Mouse (Mus musculus): ENCODE data around the gene Arl3. TPM values are rescaled to one million over a fixed set of nuclear protein-coding genes. Genes with fewer than 3 reads are reported as not detected.
A peak's percentile ranks its signal among the peaks of the same experiment; 100 is the strongest.

Arl3 gene
- total RNA-seq, 2 experiments from 2014 or later: 43.3 to 67.7 TPM

DNA sequence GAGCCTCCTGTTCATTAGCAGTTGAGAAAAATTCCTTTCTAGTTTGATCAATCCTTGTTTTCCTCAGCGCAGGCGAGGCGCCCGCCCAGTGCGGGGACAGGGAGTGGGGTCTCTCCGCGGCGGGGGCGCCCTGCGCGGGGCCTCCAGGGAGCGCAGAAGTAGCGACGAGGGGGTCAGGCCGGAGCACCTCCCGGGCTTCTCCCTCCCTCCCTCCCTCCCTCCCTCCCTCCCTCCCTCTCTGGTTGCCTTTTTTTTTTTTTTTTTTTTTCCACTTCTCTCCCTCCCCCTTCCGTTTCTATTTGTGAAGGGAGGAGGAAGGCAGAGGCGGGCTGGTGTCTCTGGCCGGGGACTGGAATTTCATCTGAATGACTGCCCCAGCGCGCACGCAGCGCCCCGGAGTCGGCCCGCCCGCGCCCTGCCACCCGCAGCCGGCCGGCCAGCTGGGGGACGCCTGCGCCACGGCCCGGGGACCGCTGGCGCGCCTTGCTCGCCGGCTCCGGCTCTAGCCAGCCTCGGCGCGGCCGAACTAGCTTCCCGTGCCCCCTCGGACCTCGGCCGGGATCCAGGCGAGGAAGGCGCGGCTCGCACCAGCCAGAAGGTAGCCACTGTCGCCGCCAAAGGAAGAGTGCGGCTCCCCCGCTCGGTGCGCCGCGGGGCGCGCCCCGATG, 71.5 kb downstream of the Arl3 start, which contains the start of gene Trim8:
TSS of gene Trim8 (plus strand) at position 302 of the 668 bp plus-strand sequence.
- peak; percentile 89 for DNase-seq

DNA sequence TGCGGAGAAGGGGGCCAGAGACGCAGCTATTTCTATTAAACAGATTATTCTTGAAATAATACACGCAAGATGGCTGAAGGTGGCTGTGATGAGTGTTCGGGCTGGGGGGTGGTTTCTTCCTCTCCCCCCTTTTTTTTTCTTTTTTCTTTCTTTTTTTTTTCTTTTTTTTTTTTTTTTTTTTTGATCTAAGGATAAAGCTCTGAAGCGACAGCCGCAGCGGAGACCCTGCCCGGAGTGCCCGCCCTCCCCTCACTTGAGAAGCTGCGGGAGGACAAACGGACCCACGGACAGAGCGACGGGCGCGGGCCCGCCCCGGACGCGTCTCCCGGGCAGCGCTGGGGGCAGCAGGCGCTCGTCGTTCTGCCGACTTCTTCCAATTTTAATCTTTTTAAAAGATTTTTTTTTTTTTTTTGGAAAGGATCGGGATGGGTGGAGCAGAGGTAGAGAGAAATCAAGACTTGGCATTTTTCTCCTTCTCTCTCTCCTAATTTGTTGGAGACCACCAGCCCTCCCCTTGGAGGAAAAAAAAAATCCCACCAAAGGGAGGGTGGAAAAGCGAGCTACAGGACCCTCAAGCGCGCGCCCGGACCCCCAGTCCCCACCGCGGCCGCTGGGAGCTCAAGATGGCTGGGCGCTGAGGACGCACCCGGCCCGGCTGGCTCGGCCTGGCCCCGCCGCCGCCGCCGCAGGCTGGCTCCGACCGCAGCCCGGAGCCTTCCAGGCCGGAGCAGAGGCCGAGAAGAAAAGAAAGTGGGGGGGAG, 72.2 kb downstream of the Arl3 start:
- peak; percentile 69 to 79 for DNase-seq

DNA sequence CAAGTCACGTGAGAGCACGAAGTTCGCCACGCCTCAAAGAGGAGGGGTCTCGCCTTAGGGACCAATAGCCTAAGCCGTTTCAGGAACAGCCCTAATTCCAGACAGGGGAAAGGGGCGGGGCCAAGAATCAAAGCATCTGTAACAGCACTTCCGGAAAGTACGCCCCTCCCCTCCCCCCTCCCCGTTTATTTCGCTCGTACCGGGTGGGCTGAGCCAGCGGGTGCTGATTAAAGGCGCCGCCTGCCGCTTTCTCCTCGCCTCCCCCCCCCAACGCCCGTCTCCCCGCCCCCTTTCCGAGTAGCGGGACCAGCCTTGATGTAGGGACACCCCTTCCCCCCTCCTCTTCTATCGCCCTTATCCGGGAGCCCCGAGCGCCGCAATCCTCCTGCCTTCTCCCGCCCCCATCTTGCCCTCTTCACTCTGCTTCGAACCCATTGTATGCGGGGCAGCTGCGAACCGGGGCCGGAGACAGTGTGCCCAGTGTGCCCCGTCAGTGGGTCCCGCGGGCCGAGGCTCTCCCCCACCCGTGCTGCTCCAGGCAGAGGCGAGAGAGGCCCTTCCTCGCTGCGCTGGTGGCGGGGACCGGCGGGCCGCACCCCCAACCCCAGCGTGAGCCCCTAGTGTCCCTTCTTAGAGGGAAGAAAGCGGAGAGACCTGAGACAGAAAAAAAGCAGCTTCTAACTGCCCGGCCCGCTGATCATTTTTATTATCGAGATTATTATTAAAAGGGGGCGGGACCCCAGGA, 73.0 kb downstream of the Arl3 start:
- peak; percentile 95 to 98 for DNase-seq

DNA sequence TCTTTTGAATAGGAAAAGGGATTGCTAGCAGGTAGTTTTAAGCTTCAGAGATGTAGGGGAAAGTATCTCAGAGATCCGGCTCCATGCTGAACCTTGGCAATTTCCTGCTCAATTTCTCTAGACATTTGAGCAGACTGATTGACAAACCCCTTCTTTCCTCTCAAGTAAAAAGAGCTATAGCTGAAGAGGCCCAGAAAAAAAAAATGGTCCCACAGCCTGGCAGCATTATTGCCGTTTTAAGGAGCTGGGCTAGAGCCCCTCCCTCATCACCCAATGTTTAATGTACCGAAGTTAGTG, 73.5 kb downstream of the Arl3 start:
- DNase-seq: no peak

DNA sequence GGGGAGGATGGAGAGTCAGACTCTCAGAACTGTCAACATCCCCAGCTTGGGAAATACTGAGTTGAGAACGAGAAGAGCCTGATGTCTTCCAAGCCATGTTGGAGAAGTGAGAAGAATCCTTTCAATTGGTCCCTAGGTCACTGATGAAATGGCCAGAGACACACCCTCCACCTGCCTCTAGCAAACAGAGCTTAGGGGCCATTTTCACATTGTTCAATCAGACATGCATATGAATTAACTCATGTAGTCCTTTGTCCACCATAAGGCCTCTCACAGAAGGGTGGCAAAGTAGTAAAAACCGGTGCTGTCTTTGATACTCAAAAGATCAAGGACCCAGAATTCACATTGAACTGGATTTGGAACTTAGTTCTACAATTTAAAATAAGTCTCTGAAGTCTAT, 75.8 kb downstream of the Arl3 start:
- no peak for DNase-seq

DNA sequence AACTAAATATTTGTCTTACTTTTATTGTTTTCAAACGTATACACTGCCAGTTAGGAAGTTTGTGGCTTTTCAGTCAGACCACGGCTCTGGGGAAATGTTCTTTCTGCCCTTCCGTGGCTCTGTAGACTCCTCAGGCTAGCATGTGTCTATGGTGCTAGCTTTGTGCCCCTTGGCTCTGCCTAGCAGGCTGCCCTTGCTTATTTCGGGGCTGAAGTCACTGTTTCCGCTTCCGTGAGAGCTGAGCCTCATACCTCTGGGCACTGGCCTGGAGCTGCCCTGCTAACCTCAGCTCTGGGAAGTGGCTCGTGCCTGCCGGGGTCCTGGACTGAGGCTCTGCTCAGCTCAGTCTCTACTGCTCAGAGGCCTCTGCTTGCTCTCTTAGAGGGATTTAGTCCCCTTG, 77.9 kb downstream of the Arl3 start:
- no peak for DNase-seq

DNA sequence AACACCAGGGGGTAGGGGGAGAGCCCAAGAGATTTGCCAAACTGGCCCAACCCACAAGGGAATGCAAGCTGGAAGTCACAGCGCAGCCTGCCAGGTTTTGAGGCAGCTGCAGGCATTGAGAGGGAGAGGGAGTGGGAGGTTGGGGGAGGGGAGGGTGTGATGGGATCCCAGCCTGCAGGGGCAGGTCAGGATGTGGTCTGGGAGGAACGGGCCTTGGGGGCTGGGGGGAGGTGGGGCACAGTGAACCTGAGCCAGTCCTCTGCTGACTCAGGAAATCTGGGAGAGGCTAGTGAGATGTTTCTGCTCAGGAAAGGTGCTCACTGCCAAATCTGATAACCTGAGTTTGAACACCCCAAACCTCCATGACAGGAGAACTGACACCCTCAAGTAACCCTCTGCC, 82.4 kb downstream of the Arl3 start:
- DNase-seq: peak in 1 of 2 experiments; percentile 42

DNA sequence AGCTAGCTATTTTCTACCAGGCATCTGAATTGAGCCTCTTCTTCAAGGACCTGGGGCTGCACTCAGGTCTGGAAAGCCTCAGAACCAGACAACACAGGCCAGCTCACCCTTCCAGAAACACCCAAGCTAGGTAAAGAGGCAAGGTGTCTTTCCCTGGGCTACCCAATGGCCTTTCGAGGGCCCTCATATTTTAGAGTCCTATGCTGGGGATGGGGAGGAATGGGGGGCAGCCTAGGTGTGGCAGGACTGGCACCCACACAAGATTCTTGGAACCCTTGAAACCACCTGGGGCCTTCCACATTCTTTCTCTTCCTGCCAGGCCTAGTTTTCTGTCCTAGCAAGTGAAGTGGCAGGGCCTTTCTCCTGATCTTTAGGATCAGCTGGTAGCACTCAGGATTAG, 83.5 kb downstream of the Arl3 start:
- no peak for DNase-seq

DNA sequence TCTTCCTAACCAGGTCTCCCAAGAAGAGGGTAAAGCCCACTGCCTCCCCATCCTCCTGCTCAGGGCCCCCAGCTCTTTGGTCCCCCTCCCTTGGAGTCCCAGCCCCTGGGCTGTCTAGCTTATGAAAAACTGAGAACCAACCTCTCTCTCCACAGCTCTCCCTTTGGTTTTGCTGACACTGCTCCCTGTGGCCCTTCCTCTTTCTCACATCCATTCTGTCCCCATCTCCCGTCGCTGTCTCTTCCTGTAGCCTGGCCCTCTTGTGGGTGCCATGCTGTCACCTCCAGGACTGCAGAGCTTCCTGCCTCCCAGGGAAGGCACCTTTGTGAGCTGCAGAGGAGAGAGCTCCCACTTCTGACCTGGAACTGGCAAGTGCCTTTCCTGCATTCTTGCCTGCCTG, 86.3 kb downstream of the Arl3 start:
- no peak for DNase-seq

DNA sequence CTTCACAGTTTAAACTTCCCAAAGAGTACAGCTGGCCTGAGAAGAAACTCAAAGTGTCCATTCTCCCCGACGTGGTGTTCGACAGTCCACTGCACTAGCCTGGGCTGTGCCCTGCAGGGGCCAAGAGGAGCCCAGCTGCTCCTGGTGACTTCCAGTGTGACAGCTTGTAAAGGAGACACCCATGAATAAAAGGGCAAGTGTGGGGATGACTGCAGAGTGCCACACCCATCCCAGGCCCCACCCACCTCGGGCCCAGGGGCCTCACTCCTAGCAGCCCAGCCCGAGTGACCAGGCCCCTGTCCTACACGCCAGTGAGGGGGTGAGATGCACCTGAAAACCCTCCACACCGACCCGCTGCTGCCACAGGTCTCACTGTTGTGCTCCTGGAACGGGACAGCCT, 87.2 kb downstream of the Arl3 start:
- no peak for DNase-seq

DNA sequence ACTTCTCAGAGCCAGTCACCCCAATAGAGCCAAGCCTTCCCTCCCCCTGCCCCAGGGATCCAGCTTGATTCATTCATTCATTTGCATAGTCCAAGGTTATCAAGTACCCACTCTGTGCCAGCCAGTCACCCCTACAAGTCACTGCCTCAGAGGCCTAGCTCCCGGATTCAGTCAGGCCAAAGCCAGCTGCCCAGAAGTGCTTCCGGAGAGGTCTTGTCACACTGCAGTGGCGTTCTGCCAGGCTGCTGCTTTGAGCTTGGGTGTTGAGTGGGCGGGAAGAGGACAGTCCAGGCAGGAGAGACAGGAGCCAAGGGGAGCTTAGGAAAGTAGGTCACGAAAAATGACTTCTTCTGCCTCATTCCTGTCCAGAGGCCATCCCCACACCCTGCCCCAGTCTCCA, 88.5 kb downstream of the Arl3 start:
- peak; percentile 92 for DNase-seq

DNA sequence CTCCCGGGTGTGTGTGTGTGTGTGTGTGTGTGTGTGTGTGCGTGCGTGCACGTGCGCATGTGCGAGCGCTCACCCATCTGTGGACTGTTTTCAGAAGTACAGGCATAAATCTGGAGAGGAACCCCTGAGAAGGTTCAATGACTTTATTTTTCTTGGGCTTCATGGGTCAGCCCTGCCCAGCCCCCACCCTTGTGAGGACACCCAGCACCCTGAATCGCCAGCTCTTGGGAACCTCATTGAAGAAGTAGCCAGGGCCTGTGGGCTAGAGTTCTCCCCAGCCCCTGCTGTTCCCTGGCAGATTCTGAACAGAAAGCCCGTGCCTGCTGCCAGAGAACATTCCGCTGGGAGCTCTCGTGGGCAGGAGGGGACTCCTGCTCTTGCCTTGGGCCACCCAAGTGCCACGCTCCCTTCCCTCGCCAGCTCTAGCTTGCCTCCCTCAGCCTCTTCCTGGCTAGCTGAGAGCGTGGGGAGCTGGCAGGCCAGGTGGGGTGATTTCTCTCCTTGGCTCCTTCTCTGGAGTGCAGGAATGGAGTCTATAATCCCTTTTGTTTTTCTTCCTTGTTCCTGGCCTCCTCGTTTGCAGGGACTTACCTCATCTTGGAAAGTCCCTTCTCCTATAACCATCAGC, 89.2 kb downstream of the Arl3 start:
- peak; percentile 47 to 59 for DNase-seq

DNA sequence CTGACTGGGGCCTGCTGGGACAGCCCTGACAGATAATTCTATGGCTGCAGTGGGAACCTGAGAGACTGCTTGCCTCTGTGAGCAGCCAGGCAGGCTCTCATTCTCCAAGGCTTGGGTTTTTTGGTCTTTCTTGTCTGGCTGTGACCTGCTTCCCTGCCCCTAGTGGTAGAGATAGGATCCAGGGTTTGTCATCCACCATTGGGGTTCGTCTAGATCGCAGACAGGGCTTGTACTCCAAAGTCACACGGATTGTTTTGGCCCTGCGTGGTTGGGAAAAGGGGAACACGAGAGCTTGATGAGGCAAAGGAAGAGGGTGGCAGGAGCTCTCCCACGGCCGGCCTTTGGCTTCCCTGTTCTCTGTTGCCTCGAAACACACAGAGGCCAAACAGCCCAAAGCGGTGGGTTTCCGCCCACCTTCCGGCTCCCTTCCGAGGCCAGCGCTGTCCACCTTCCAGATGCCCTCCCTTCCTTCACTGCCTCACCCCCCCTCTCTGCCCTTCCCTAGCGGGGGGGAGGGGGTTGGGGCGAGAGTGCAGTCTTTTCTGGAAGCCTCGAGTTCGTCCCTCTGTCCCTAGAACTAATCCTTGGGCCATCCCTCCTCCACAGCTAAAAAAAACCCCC, 90.0 kb downstream of the Arl3 start:
- peak in 1 of 2 experiments; percentile 53 for DNase-seq

DNA sequence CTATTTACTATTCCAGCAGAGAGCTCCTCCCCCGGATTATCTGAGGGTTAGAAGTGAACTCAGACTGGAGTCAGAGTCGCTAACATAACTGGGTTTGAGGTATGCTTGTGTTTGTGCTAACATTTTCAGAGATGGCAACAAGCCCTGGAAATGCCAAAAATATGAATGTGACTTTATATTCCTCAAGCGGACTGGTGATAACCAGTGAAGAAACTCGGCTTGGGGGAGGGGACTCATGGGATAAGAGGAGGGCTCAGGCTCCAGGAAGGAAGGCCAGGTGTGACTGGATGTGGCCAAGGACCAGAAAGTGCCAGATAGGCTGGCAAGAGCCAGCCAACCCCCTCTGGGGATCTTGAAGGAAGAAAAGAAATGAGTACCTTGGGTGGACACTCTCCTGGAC, 91.2 kb downstream of the Arl3 start:
- DNase-seq: no peak

DNA sequence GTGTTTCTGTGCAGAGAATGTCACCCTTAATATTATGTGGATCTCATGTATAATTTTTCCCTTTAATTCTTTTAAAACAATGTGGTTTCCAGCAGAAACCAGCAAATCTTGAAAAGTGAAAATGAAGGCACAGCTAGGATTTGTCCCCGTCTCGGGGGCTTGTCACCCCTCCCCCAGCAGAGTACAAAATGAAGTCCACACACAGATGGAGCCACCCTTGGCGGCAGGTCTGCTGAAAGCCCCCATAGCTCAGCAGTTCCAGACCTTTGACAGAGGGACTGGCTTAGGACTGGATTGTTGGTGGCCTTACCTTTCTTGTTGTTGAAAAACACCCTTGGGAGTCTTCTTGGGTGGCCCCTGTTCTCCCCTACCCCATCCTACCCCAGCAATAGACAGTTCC, 91.6 kb downstream of the Arl3 start:
- no peak for DNase-seq

Other genes with a start within 250 kb of the Arl3 start
- gene Psd, start 246.0 kb downstream of the Arl3 start, total RNA-seq (2021): 1 to 10 TPM; 6.0 to 7.5 TPM
- gene Fbxl15, start 245.0 kb downstream of the Arl3 start, total RNA-seq (2021): 10 to 100 TPM in 1 of 2 experiments, 1 to 10 TPM in 1; 9.2 to 10.0 TPM
- gene Cuedc2, start 234.5 kb downstream of the Arl3 start, total RNA-seq (2021): 10 to 100 TPM; 74.7 to 77.8 TPM
- 1 to 10 TPM; 5.2 to 7.5 TPM for gene Mfsd13a, start 232.1 kb downstream of the Arl3 start, total RNA-seq (2021)
- 1 to 10 TPM; 1.3 TPM for gene 2310034G01Rik, start 222.9 kb downstream of the Arl3 start, total RNA-seq (2021)
- gene Actr1a, start 177.4 kb downstream of the Arl3 start, total RNA-seq (2021): 100 to 1,000 TPM; 107 to 111 TPM
- gene Sufu, start 176.3 kb downstream of the Arl3 start, total RNA-seq (2021): 10 to 100 TPM; 24.2 to 25.4 TPM
- 10 to 100 TPM; 47.3 to 53.3 TPM for gene Trim8, start 71.5 kb downstream of the Arl3 start, total RNA-seq (2021)
- gene Sfxn2, start 167 bp upstream of the Arl3 start, total RNA-seq (2021): 10 to 100 TPM in 1 of 2 experiments, 1 to 10 TPM in 1; 7.9 to 11.5 TPM
- 100 to 1,000 TPM; 131 to 170 TPM for gene Wbp1l, start 25.9 kb upstream of the Arl3 start, total RNA-seq (2021)
- gene Cyp17a1, start 100.0 kb upstream of the Arl3 start, total RNA-seq (2021): 10 to 100 TPM in 1 of 2 experiments, 1 to 10 TPM in 1; 1.9 to 10.5 TPM
- gene Borcs7, start 116.7 kb upstream of the Arl3 start, total RNA-seq (2021): 10 to 100 TPM; 14.4 to 16.8 TPM
- gene As3mt, start 134.3 kb upstream of the Arl3 start, total RNA-seq (2021): 100 to 1,000 TPM in 1 of 2 experiments, 10 to 100 TPM in 1; 93.6 to 101 TPM
- 10 to 100 TPM; 23.7 to 39.4 TPM for gene Cnnm2, start 188.4 kb upstream of the Arl3 start, total RNA-seq (2021)

All from adrenal gland, postnatal 36 days (tissue).